Mouse (Mus musculus) myocyte (in vitro differentiated cells): ENCODE data around the gene Tdgf1.

Experiments used
- CEBPB ChIP-seq: IDR thresholded peaks from 2 replicates; pipeline ENCODE4 v1.6.1; 2011; ENCODE audit warnings: mild to moderate bottlenecking, moderate library complexity; ENCODE audit not compliant: poor library complexity, insufficient read depth, severe bottlenecking
- E2F4 ChIP-seq: IDR thresholded peaks from one replicate; pipeline ENCODE4 v1.6.1; 2011; ENCODE audit warnings: mild to moderate bottlenecking, control low read depth, moderate library complexity; ENCODE audit not compliant: insufficient read depth
- MAX ChIP-seq: IDR thresholded peaks from one replicate; pipeline ENCODE4 v1.6.1; 2011; ENCODE audit warnings: low read depth, mild to moderate bottlenecking, control low read depth
- MYOD1 ChIP-seq, 3 experiments: IDR thresholded peaks; one replicate each; pipeline ENCODE4 v1.6.1; 2011; ENCODE audit warnings: control low read depth in 2 of 3, low read depth in 2 of 3, mild to moderate bottlenecking in 2 of 3, moderate library complexity in 1 of 3; ENCODE audit not compliant: insufficient read length in 2 of 3, control insufficient read depth in 1 of 3
- MYOG ChIP-seq, 3 experiments: IDR thresholded peaks; one replicate each; pipeline ENCODE4 v1.6.1; 2011; ENCODE audit warnings: control low read depth in 2 of 3, low read depth in 2 of 3, mild to moderate bottlenecking in 2 of 3; ENCODE audit not compliant: insufficient read length in 2 of 3, control insufficient read depth in 1 of 3, insufficient read depth in 1 of 3
- POLR2A ChIP-seq: IDR thresholded peaks from one replicate; pipeline ENCODE4 v1.6.1; 2011; ENCODE audit warnings: low read depth, mild to moderate bottlenecking, control low read depth, moderate library complexity; ENCODE audit not compliant: insufficient read length
- POLR2AphosphoS2 ChIP-seq: IDR thresholded peaks from one replicate; pipeline ENCODE4 v1.6.1; 2011; ENCODE audit warnings: low read depth, control low read depth; ENCODE audit not compliant: insufficient read length
- TCF12 ChIP-seq: IDR thresholded peaks from one replicate; pipeline ENCODE4 v1.6.1; 2011; ENCODE audit warnings: mild to moderate bottlenecking, control low read depth; ENCODE audit not compliant: poor library complexity, insufficient read depth, severe bottlenecking
- USF1 ChIP-seq: IDR thresholded peaks from one replicate; pipeline ENCODE4 v1.6.1; 2011; ENCODE audit warnings: low read depth, mild to moderate bottlenecking, control low read depth, moderate library complexity

- TF ChIP-seq POLR2A, result no peak
- TF ChIP-seq TCF12, result no peak
- TF ChIP-seq CEBPB, result no peak
- TF ChIP-seq MAX, result no peak
- no peak for TF ChIP-seq MYOD1 (IDR thresholded peaks at IDR 0.05; ENCODE audit: control insufficient read depth in 1 of 3, insufficient read length in 2 of 3, low read depth in 2 of 3)
- TF ChIP-seq MYOG (IDR thresholded peaks at IDR 0.05; ENCODE audit: control insufficient read depth in 1 of 3, insufficient read depth in 1 of 3, insufficient read length in 2 of 3, low read depth in 2 of 3), result no peak
- no peak for TF ChIP-seq USF1
- TF ChIP-seq POLR2AphosphoS2, result no peak
- TF ChIP-seq E2F4, result no peak
Observed at GRCm38 (mm10) chr9:110952931-110953549, 7.1 kb upstream of the Tdgf1 start.
